Mouse (Mus musculus) kidney, embryonic 14.5 days (tissue): Measurements from ENCODE around the gene Smarca2. TPM values are rescaled to one million over a fixed set of nuclear protein-coding genes. Genes with fewer than 3 reads are reported as not detected.

Experiments
- ATAC-seq: fragments of 200-750 bp; cut with Nextera tagmentation; 2 replicates; pipeline ENCODE4 v1.8.0; 2017; ENCODE audit warnings: moderate number of reproducible peaks, mild to moderate bottlenecking, moderate TSS enrichment, moderate library complexity; ENCODE audit not compliant: low FRiP score, low TSS enrichment
- H3K27ac ChIP-seq: fragments of 300-500 bp; sonication (generic); 2 replicates; pipeline ENCODE4 v1.5.1; 2014; ENCODE audit warnings: low read depth, mild to moderate bottlenecking, low read length, moderate library complexity, mixed read lengths
- H3K27me3 ChIP-seq: fragments of 300-500 bp; sonication (generic); 2 replicates; pipeline ENCODE4 v1.6.1; 2014; ENCODE audit warnings: mild to moderate bottlenecking, low read length; ENCODE audit not compliant: control insufficient read depth, insufficient read depth
- H3K36me3 ChIP-seq: fragments of 300-500 bp; sonication (generic); 2 replicates; pipeline ENCODE4 v1.6.1; 2014; ENCODE audit warnings: low read length, mixed read lengths; ENCODE audit not compliant: control insufficient read depth, insufficient read depth
- H3K4me1 ChIP-seq: fragments of 300-500 bp; sonication (generic); 2 replicates; pipeline ENCODE4 v1.6.1; 2014; ENCODE audit warnings: low read length, mixed read lengths; ENCODE audit not compliant: control insufficient read depth, insufficient read depth
- H3K4me2 ChIP-seq: fragments of 300-500 bp; sonication (generic); replicated peaks from 2 replicates; pipeline ENCODE4 v1.6.1; 2014; ENCODE audit warnings: low read depth, mild to moderate bottlenecking, low read length
- H3K4me3 ChIP-seq: fragments of 300-500 bp; sonication (generic); 2 replicates; pipeline ENCODE4 v1.5.1; 2014; ENCODE audit warnings: mild to moderate bottlenecking, low read length
- H3K9ac ChIP-seq: fragments of 300-500 bp; sonication (generic); 2 replicates; pipeline ENCODE4 v1.6.1; 2014; ENCODE audit warnings: low read depth, mild to moderate bottlenecking, low read length, moderate library complexity
- H3K9me3 ChIP-seq: fragments of 300-500 bp; sonication (generic); 2 replicates; pipeline ENCODE4 v1.6.1; 2016; ENCODE audit warnings: low read length; ENCODE audit not compliant: control insufficient read depth
- WGBS: fragments of 180-500 bp; shearing (Covaris S2); extraction: QIAGEN DNeasy Blood & Tissue Kit; methylation state at CpG from one replicate; pipeline ENCODE4 v1.1.7; 2014; 5-methylcytosine and 5-hydroxymethylcytosine counted together
- polyA plus RNA-seq: library from polyadenylated mRNA; unstranded; fragments of >200 nt; fragmentation: Nextera tagmentation; extraction: Ambion mirVana; gene quantifications from 2 replicates; pipeline ENCODE4 v1.2.1, GENCODE M21; 2014

Smarca2 gene
- polyA plus RNA-seq, 1 experiment from 2014 or later, result 46.9 TPM

- Histone ChIP-seq H3K4me1 (no peaks in the 10 kb centered on the region), H3K4me2 (no peak overlapping the region), H3K9me3 (no peaks in the 10 kb centered on the region), H3K4me3 (no peak overlapping the region), H3K9ac (no peak overlapping the region), H3K36me3 (peaks cover 42% of the 10 kb centered on the region), H3K27ac (no peak overlapping the region), H3K27me3 (no peaks in the 10 kb centered on the region)
- WGBS, result 88% methylated on average over 27 of the region's 27 CpGs
- no peak for ATAC-seq
Measured at GRCm38 (mm10) chr19:26776066-26777025, 171.5 kb downstream of the Smarca2 start.

GRCm38 (mm10) chr19:26778199-26778598, 173.3 kb downstream of the Smarca2 start:
- Histone ChIP-seq H3K27me3 (no peaks in the 10 kb centered on the region), H3K4me3 (no peak overlapping the region), H3K27ac (no peak overlapping the region), H3K4me1 (no peaks in the 10 kb centered on the region), H3K9ac (no peak overlapping the region), H3K4me2 (no peak overlapping the region), H3K9me3 (no peaks in the 10 kb centered on the region), H3K36me3 (peaks cover 32% of the 10 kb centered on the region)
- WGBS, result 91% methylated on average over 5 of the region's 5 CpGs
- no peak for ATAC-seq

GRCm38 (mm10) chr19:26781209-26781608, 176.4 kb downstream of the Smarca2 start:
- Histone ChIP-seq H3K9me3 (no peaks in the 10 kb centered on the region), H3K36me3 (peaks cover 14% of the 10 kb centered on the region; the same call in 1 of the 2 replicates), H3K9ac (no peak overlapping the region), H3K4me1 (no peaks in the 10 kb centered on the region), H3K27me3 (no peaks in the 10 kb centered on the region), H3K4me2 (no peak overlapping the region), H3K27ac (no peak overlapping the region), H3K4me3 (no peak overlapping the region)
- no peak for ATAC-seq
- 96% methylated on average over 2 of the region's 2 CpGs for WGBS

- no peak overlapping the region for H3K27ac ChIP-seq
- WGBS, result 81% methylated on average over 5 of the region's 5 CpGs
- no peak for ATAC-seq
Measured at GRCm38 (mm10) chr19:26788446-26788845, 183.6 kb downstream of the Smarca2 start.

GRCm38 (mm10) chr19:26790386-26791346, 185.8 kb downstream of the Smarca2 start:
- H3K4me3 ChIP-seq, result no peak overlapping the region
- H3K4me2 ChIP-seq, result no peak overlapping the region
- no peaks in the 10 kb centered on the region for H3K4me1 ChIP-seq
- no peaks in the 10 kb centered on the region for H3K9me3 ChIP-seq
- H3K36me3 ChIP-seq, result no peaks in the 10 kb centered on the region
- ATAC-seq, result no peak
- no peaks in the 10 kb centered on the region for H3K27me3 ChIP-seq
- H3K9ac ChIP-seq, result no peak overlapping the region
- WGBS, result 88% methylated on average over 5 of the region's 5 CpGs
- H3K27ac ChIP-seq, result no peak overlapping the region

More at GRCm38 (mm10) chr19:26788446-26788845, 183.6 kb downstream of the Smarca2 start:
- no peaks in the 10 kb centered on the region for H3K9me3 ChIP-seq
- H3K27me3 ChIP-seq, result no peaks in the 10 kb centered on the region
- no peaks in the 10 kb centered on the region for H3K4me1 ChIP-seq
- H3K36me3 ChIP-seq, result no peaks in the 10 kb centered on the region
- H3K4me2 ChIP-seq, result no peak overlapping the region
- no peak overlapping the region for H3K9ac ChIP-seq
- H3K4me3 ChIP-seq, result no peak overlapping the region

GRCm38 (mm10) chr19:26794315-26794714, 189.5 kb downstream of the Smarca2 start:
- Histone ChIP-seq H3K9me3 (no peaks in the 10 kb centered on the region), H3K4me2 (no peak overlapping the region), H3K27ac (no peak overlapping the region), H3K4me1 (no peaks in the 10 kb centered on the region), H3K9ac (no peak overlapping the region), H3K27me3 (no peaks in the 10 kb centered on the region), H3K4me3 (no peak overlapping the region), H3K36me3 (no peaks in the 10 kb centered on the region)
- no peak for ATAC-seq
- WGBS, result 35% methylated on average over 2 of the region's 3 CpGs

- Histone ChIP-seq H3K4me2 (no peak overlapping the region), H3K9ac (no peak overlapping the region), H3K27me3 (no peaks in the 10 kb centered on the region), H3K4me1 (no peaks in the 10 kb centered on the region), H3K4me3 (no peak overlapping the region), H3K36me3 (no peaks in the 10 kb centered on the region), H3K9me3 (no peaks in the 10 kb centered on the region), H3K27ac (no peak overlapping the region)
- WGBS, result 72% methylated on average over 4 of the region's 4 CpGs
- ATAC-seq, result no peak
Measured at GRCm38 (mm10) chr19:26796006-26796405, 191.2 kb downstream of the Smarca2 start.

GRCm38 (mm10) chr19:26804401-26804800, 199.6 kb downstream of the Smarca2 start:
- no peak overlapping the region for H3K9ac ChIP-seq
- H3K4me2 ChIP-seq, result no peak overlapping the region

More at GRCm38 (mm10) chr19:26804401-26804800, 199.6 kb downstream of the Smarca2 start:
- Histone ChIP-seq H3K27ac (no peak overlapping the region), H3K9me3 (no peaks in the 10 kb centered on the region), H3K36me3 (no peaks in the 10 kb centered on the region), H3K4me1 (no peaks in the 10 kb centered on the region), H3K4me3 (no peak overlapping the region), H3K27me3 (no peaks in the 10 kb centered on the region)
- ATAC-seq, result no peak
- 84% methylated on average over 4 of the region's 4 CpGs for WGBS
